Mouse (Mus musculus) gastrocnemius, adult 2 months (tissue): Measurements from ENCODE around the gene Med13l. TPM values are rescaled to one million over a fixed set of nuclear protein-coding genes. Genes with fewer than 3 reads are reported as not detected.
A peak's percentile ranks its signal among the peaks of the same experiment; 100 is the strongest.

Source experiments
- DNase-seq: peaks from one replicate; pipeline ENCODE4 v3.0.0; 2022
- H3K27ac ChIP-seq: fragments of 200-600 bp; 2 replicates; pipeline ENCODE4 v1.8.1; 2022; ENCODE audit warnings: mild to moderate bottlenecking
- H3K4me3 ChIP-seq: fragments of 200-600 bp; 2 replicates; pipeline ENCODE4 v1.8.1; 2022; ENCODE audit warnings: mild to moderate bottlenecking, moderate library complexity
- CTCF ChIP-seq: fragments of 200-600 bp; IDR thresholded peaks from 2 replicates; pipeline ENCODE4 v1.8.1; 2022; ENCODE audit warnings: antibody characterized with exemption, mild to moderate bottlenecking, moderate library complexity
- intact Hi-C: fragments of 180-260 bp; cut with DNase I; formaldehyde crosslinking; loops from one replicate; pipeline ENCODE4 v1.15.1; 2025
- long read RNA-seq, 2 experiments: library from polyadenylated mRNA; stranded (forward); transcript quantifications; one replicate each; pipeline ENCODE4 v2.0.0; 2021
- total RNA-seq, 2 experiments: library from RNA; stranded (reverse); gene quantifications; 2 replicates each; pipeline ENCODE4 v1.2.3; 2021

The Med13l gene
- 10 to 100 TPM; 21.5 to 28.3 TPM for total RNA-seq
- long read RNA-seq, experiment 1, partial matches to known transcripts: 0 of 3 reads
- long read RNA-seq, experiment 1, other reads (novel, unspliced or antisense): 3 of 3 reads
- long read RNA-seq, experiment 2, full-length matches to known transcripts: 1 of 3 reads
- long read RNA-seq, experiment 2, partial matches to known transcripts: 2 of 3 reads
- long read RNA-seq, experiment 2, other reads (novel, unspliced or antisense): 0 of 3 reads

DNA sequence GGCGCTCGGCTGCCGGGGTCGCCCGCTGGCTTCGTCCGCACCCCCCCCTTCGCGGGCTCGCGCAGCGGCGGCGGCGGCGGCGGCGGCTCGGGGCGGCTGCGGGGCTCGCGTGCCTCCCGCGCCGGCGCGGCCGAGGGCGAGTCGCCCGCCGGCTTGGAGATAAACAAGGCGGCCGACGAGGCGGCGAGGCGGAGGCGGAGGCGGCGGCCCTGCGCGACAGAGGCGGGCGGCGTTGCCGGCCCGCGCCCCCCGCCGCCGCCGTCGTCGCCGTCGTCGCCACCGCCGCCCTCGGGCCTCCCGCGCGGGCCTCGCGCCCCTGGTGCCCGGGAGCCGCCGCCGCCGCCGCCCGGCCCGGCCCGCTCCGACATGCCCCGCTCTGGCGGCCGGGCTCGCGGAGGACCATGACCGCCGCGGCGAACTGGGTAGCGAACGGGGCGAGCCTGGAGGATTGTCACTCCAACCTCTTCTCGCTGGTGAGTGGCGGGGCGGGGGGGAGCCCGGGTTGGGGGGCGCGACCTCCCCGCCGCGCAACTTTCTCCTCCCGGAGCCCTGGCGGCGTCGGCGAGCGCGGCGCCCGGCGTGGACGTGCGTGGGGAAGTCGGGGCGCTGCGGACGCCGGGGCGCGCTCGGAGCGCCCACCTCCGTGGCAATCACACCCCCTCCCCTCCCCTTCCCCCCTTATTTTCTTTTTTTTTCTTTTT is at the start of gene Med13l:
Gene Med13l, plus strand, starts transcription at position 295 of the 701 bp plus-strand sequence.
- Histone ChIP-seq H3K4me3 (peak within 1 kb of the TSS; percentile 94), H3K27ac (peak within 1 kb of the TSS; percentile 92)
- intact Hi-C loops: loop anchor here (1.0 kb wide), 1 partner anchor 46 kb away; no protein-coding TSS in a partner anchor
- peak; percentile 87 for DNase-seq
- TF ChIP-seq CTCF: peak; percentile 22; the same call in 1 of the 2 replicates

GRCm38 (mm10) chr5:118510969-118511368 is 49.5 kb upstream of the Med13l start:
- intact Hi-C loops: loop anchor here (5.0 kb wide), 1 partner anchor 39 kb away; no protein-coding TSS in a partner anchor
- H3K27ac ChIP-seq: peak overlapping the region; percentile 31; the same call in 1 of the 2 replicates
- no peak for DNase-seq
- H3K4me3 ChIP-seq: no peak overlapping the region
- no peak for TF ChIP-seq CTCF

- H3K4me3 ChIP-seq: no peak overlapping the region; the same call in 1 of the 2 replicates
- intact Hi-C loops: loop anchor here (5.0 kb wide), 1 partner anchor 41 kb away; no protein-coding TSS in a partner anchor
- peak overlapping the region; percentile 95 for H3K27ac ChIP-seq
- no peak for TF ChIP-seq CTCF
- peak; percentile 18 for DNase-seq
Measured at GRCm38 (mm10) chr5:118513005-118513404, 47.5 kb upstream of the Med13l start.

GRCm38 (mm10) chr5:118513629-118514526 is 46.6 kb upstream of the Med13l start:
- intact Hi-C loops: loop anchor here (1.0 to 5.0 kb wide), 2 partner anchors 42 to 46 kb away; partner anchors contain the start of gene Med13l
- TF ChIP-seq CTCF: no peak

DNA sequence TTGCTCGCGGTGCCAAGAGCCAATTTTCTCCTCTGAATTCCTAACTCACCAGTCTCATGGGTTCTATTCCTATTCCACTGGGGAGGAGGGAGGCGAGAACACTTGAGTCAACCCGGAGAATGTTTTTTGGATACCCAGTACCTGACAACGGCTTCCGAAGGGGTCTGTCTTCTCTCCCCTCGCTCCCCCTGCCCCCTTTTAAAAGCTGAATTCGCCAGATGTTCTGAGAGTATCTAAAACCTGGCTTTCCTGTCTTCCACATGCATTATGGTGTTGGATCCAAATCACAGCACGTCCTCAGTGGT is 46.0 kb upstream of the Med13l start:
- intact Hi-C loops: loop anchor here (1.0 to 5.0 kb wide), 2 partner anchors 42 to 46 kb away; partner anchors contain the start of gene Med13l
- Histone ChIP-seq H3K4me3 (peak overlapping the region; percentile 77), H3K27ac (peak overlapping the region; percentile 95)
- DNase-seq: no peak
- TF ChIP-seq CTCF: no peak

More at GRCm38 (mm10) chr5:118513629-118514526, 46.6 kb upstream of the Med13l start:
- DNase-seq: peak; percentile 86
- peak overlapping the region; percentile 95 for H3K27ac ChIP-seq
- H3K4me3 ChIP-seq: peak overlapping the region; percentile 77

- Histone ChIP-seq H3K27ac (peak overlapping the region; percentile 95), H3K4me3 (peak overlapping the region; percentile 77)
- DNase-seq: peak; percentile 20
- intact Hi-C loops: loop anchor here (1.0 to 5.0 kb wide), 3 partner anchors 43 to 183 kb away; partner anchors contain the start of gene Med13l
- TF ChIP-seq CTCF: no peak
Measured at GRCm38 (mm10) chr5:118514842-118515241, 45.6 kb upstream of the Med13l start.

DNA sequence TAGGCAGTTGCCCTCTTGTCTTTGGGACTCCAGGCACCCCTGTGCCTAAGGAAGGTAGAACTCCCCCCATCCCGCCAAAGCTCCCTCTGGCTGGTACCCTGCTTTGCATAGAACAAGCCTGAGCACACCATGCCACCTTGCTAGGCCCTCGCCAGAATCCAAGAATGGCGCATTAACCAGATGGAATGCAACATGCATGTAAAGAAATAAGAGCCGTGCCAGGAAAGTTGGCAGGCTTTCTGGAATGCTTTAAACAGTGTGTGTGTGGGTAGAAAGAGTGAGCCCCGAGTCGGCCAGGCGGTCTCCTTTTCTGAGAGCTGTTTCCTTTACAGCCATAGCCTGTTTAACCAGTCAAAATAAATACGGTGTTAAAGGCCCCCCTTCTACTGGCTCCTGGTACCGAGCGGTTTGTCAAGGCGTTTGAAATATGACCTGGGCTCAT is 45.2 kb upstream of the Med13l start:
- peak; percentile 34 for DNase-seq
- intact Hi-C loops: loop anchor here (5.0 kb wide), 1 partner anchor 183 kb away; no protein-coding TSS in a partner anchor
- Histone ChIP-seq H3K4me3 (peak overlapping the region; percentile 77), H3K27ac (peak overlapping the region; percentile 95)
- no peak for TF ChIP-seq CTCF

DNA sequence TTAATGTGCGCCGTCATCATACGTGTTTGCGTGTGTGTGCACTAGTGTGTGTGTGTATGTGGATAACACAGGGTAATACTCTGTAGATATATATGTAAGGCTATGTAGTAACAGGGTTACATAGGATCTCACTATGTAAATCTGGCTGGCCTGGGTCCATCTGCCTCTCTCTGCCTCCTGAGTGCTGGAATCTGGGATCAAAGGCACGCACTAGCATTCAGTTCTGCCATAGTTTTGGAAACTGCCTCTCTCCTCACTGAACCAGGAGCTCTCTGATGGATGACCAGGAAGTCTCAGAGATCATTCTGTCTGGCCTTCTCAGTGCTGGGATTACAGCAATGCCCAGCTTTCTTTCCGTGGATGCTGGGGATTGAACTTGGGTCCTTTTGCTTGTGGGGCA is 44.4 kb upstream of the Med13l start:
- intact Hi-C loops: loop anchor here (5.0 kb wide), 1 partner anchor 184 kb away; no protein-coding TSS in a partner anchor
- Histone ChIP-seq H3K4me3 (no peak overlapping the region), H3K27ac (peak overlapping the region; percentile 95)
- no peak for TF ChIP-seq CTCF
- peak; percentile 5 for DNase-seq

DNA sequence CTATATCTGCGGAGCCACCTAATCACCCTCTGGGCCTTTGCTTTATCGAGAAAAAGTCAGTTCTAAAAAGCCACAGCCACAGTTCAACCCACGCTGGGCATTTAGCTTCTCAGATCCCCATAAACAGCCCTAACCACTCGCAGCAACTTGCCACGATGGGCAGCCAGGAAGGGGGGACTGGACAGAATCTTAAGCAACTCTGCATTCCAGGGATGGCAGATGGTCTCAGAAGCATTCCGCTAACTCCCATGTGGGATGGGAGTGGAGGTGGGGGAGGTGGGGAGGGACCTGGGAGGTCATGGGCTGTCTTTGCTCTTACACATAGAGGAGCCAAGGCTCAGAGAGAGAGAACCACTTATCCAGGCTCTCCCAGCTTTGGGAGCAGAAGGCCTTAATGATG is 44.0 kb upstream of the Med13l start:
- DNase-seq: peak; percentile 15
- TF ChIP-seq CTCF: no peak
- peak overlapping the region; percentile 95 for H3K27ac ChIP-seq
- no peak overlapping the region for H3K4me3 ChIP-seq
- intact Hi-C loops: loop anchor here (5.0 kb wide), 1 partner anchor 184 kb away; no protein-coding TSS in a partner anchor

DNA sequence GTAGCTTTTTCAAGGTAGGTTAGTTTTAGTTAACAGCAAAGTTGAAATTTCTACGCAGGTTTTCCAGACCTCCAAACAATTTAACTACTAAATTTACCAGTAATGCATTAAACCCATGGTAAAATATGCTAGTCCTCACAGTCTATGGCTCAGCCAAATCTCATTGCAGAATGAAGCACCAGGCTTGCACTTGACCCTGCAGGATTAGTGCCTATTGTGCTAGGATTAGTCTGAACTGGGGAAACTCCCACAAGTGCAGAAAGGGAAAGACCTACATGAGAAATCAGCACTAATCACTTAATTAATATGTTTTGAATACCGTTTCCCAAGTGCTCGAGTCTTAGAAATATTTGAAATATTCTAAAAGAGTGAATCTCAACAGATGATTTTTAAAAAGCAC is 40.0 kb upstream of the Med13l start:
- TF ChIP-seq CTCF: no peak
- intact Hi-C loops: no loop called here
- DNase-seq: peak; percentile 8
- Histone ChIP-seq H3K27ac (no peak overlapping the region), H3K4me3 (no peak overlapping the region)

GRCm38 (mm10) chr5:118524400-118524799 is 36.1 kb upstream of the Med13l start:
- no peak overlapping the region for H3K4me3 ChIP-seq
- intact Hi-C loops: no loop called here
- peak overlapping the region; percentile 9 for H3K27ac ChIP-seq
- peak; percentile 48 for DNase-seq
- TF ChIP-seq CTCF: no peak

DNA sequence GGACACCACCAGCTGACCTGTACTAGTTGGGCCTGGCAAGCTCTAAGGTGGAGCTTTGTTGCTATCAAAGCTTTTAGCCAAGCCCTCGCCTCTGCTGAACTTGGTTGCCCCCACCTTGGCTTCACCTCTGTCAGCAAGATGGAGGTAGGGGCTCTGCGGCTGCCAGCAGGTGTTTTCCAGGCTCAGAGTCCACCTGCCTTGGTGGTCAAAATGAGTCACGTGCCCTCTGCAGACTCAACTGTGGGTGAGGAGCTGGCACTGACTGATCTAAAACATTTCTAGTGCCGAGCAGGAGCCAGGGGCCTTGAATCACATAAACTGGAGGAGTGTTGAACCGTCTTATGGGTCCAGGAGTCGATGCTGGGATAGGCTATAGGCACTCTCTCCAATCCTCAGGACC is 34.8 kb upstream of the Med13l start:
- no peak overlapping the region for H3K27ac ChIP-seq
- no peak for DNase-seq
- H3K4me3 ChIP-seq: no peak overlapping the region
- intact Hi-C loops: no loop called here
- TF ChIP-seq CTCF: no peak
